Mouse (Mus musculus) heart, postnatal 25 days (tissue): ENCODE results near the gene Fam168a. TPM values are rescaled to one million over a fixed set of nuclear protein-coding genes. Genes with fewer than 3 reads are reported as not detected.

Experiments
- DNase-seq: peaks from one replicate; pipeline ENCODE4 v3.0.0; 2022; ENCODE audit warnings: low spot score
- intact Hi-C: fragments of 180-260 bp; cut with DNase I; formaldehyde crosslinking; loops from one replicate; pipeline ENCODE4 v1.15.1; 2025
- total RNA-seq, 2 experiments: library from RNA; stranded (reverse); gene quantifications; 2 replicates each; pipeline ENCODE4 v1.2.3; 2021

The Fam168a gene
- total RNA-seq, 2 experiments from 2014 or later: 39.2 to 44.9 TPM

DNA sequence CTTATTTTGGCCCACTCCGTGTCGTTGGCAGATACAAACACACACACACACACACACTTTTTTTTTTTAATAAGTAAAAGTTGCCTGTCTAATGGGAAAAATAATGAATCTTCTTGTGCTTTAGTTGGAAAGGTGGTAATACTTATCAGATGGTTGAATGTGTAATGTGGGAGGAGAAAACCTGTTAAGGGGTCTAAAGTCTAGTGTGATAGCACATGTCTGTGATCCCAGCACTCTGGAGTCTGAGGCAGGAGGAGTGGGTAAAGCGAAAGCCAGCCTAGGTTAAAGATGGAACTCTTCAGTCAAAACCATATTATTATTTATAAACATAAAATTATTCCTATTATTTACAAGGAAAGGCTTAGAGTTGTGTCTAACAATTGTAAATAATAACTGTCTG, 61.6 kb downstream of the Fam168a start:
- DNase-seq: no peak
- intact Hi-C loops: no loop called here

- DNase-seq: no peak
- intact Hi-C loops: no loop called here
These were observed 63.2 kb downstream of the Fam168a start for GRCm38 (mm10) chr7:100769534-100770083.

GRCm38 (mm10) chr7:100770669-100771341, 64.4 kb downstream of the Fam168a start:
- DNase-seq: no peak
- intact Hi-C loops: no loop called here

GRCm38 (mm10) chr7:100774189-100774588, 67.8 kb downstream of the Fam168a start:
- DNase-seq: no peak
- intact Hi-C loops: no loop called here

DNA sequence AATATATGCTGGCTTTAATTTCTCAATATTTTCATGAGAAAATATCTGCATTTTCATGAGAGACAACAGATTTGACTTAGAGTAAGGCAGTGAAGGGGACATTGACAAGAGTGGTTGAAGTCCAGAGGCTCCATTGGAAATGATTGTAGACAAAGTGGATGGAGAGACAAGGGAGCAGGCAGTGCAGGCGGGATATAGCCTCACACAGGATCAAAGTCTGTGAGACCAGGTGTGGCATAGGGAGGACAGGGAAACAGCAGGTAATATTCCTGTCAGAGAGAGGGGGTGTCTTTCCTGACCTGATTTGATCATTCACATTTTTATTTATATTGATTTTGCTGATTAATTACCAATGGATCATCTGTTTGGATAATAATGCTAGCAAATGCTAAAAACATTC, 69.4 kb downstream of the Fam168a start:
- no peak for DNase-seq
- intact Hi-C loops: no loop called here

- DNase-seq: no peak
- intact Hi-C loops: no loop called here
These were observed 73.8 kb downstream of the Fam168a start for GRCm38 (mm10) chr7:100780192-100780591.

DNA sequence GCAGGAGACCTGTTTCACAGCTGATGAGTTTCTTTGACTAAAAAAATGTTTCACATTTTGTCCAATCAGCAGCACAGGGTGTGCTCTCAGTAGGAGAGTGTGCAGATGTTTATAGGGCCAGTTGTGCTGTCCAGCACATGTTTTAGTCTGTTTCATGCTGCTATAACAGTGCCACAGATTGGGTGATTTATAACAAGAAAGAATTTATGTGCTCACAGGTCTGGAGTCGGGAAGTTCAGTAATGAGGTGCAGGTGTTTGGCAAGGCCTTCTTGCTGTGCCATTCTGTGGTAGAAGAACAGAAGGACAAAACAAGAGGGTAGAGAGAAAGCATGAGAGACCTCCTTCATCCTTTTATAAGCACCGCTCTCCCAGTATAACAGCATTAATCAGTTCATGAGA, 78.2 kb downstream of the Fam168a start:
- no peak for DNase-seq
- intact Hi-C loops: no loop called here

GRCm38 (mm10) chr7:100785426-100785825, 79.0 kb downstream of the Fam168a start:
- intact Hi-C loops: no loop called here
- no peak for DNase-seq

DNA sequence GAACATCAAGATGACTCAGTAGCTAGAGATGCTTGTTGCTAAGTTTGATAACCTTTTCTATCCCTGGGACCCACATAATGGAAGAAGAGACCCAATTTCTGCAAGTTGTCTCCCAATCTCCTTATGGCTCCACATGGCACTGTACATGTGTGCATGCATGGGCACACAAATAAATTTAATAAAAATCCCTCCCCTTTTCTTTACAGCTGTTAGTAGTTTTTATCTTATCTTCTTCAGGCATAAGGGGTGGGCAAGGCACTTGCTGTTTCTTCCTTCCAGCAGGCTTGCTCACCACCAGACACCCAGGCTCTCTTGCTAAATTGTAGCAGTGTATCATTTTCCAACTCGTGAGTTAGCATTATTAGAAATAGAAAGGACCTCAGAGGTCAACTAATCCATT, 79.6 kb downstream of the Fam168a start:
- intact Hi-C loops: no loop called here
- no peak for DNase-seq

DNA sequence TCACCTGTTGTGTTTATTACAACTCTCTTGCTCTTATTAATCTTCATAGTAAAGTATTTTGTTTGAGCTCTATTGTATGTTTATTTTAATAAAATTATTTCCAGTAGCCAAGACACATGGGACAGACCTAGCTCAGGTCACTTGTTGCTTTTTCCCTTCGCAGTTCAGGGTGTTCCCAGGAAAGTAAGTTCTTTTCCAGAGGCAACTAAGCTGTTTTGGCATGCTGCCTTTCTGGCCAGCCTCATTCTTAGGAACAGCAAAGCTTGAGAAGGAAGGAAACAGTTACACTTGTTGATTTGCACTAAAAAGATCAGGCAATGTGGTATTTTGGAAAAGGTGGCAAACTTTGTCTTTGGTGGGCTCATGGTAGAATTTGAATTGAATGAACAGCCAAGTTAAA, 81.9 kb downstream of the Fam168a start:
- intact Hi-C loops: no loop called here
- DNase-seq: peak; percentile 37

DNA sequence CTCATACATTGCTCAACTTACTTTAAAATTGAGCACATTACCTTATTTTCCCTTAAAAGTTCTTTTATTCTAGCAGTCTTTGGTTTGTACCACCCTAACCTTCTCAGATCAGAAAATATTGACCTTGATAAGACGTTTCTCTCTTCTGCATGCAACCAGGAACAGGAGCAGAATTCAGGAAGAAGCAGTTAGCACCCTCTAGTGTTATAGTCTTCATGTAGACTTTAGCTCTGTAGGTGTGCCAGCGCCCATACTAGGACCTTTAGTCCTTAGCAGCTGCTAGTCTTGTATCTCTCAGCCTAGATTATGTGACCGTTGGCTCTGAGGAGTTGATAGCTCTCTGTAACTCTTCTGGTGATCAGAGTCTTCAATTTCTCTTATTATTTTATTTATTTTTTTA, 92.4 kb downstream of the Fam168a start:
- intact Hi-C loops: loop anchor here (1.0 to 5.0 kb wide), 2 partner anchors 92 to 114 kb away; partner anchors contain the start of gene Fam168a
- no peak for DNase-seq

DNA sequence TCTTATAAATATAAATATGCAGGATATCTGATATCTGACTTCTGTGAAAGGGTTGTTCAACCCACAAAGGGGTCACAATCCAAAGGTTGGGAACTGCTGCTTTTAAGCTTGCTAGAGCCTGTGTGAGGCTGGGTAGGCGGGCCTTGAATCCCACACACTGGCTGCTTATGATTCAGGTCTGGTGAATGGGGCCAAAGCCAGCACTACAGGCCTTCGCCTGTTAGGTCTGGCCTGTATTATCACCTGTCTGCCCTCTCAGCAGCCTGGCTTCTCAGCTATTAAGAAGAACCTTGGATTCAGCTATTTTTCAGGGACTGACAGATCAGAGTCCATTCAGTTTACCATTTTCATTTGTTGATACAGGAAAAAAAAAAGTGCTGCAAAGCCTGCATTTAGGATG, 99.0 kb downstream of the Fam168a start:
- intact Hi-C loops: no loop called here
- no peak for DNase-seq

DNA sequence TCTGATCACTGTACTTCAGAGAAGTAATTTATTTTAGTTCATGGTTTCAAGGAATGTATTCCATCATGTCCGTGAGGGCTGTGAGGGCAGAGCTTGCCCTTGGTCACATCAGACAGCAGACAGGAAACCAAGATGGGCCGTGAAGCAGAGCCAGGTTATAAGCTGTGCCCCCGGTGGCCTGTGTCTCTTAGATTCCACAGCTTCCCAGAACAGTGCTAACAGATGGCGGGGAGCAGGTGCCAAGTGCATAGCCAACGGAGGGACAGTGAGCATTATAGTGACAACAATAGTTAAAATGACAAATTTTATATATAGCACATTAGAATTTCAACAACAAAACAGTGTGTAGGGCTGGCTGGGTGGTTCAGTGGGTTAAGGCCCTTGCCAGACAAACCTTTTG, 105.5 kb downstream of the Fam168a start:
- intact Hi-C loops: loop anchor here (10.0 kb wide), 1 partner anchor 287 kb away; no protein-coding TSS in a partner anchor
- DNase-seq: no peak

DNA sequence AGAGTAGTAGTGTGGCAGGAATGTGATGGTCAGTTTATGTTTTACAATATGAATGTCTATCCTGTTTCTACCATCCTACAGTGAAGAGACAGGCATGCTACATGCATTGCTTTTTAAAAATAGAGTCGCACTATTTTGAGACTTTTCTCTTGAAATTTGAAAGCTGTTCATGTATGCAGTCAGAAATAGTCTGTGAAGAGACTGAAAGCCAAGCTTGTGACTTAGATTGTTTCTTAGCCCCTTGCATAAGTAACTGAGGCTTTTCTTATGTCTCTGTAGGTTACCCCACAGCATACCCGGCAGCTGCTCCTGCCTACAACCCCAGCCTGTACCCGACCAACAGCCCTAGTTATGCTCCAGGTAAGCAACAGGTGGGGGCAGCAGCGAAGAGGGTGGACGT, 106.2 kb downstream of the Fam168a start:
- intact Hi-C loops: loop anchor here (10.0 kb wide), 1 partner anchor 288 kb away; no protein-coding TSS in a partner anchor
- no peak for DNase-seq

GRCm38 (mm10) chr7:100815900-100816570, 109.6 kb downstream of the Fam168a start:
- DNase-seq: no peak
- intact Hi-C loops: loop anchor here (5.0 to 10.0 kb wide), 2 partner anchors 129 to 291 kb away; no protein-coding TSS in a partner anchor

- intact Hi-C loops: loop anchor here (5.0 to 10.0 kb wide), 2 partner anchors 130 to 292 kb away; no protein-coding TSS in a partner anchor
- no peak for DNase-seq
These were observed 110.5 kb downstream of the Fam168a start for GRCm38 (mm10) chr7:100816759-100817441.

GRCm38 (mm10) chr7:100817442-100817760, 111.0 kb downstream of the Fam168a start:
- intact Hi-C loops: loop anchor here (5.0 to 10.0 kb wide), 2 partner anchors 130 to 293 kb away; no protein-coding TSS in a partner anchor

GRCm38 (mm10) chr7:100818401-100819064, 112.1 kb downstream of the Fam168a start:
- no peak for DNase-seq
- intact Hi-C loops: loop anchor here (5.0 to 10.0 kb wide), 2 partner anchors 131 to 294 kb away; no protein-coding TSS in a partner anchor

More at GRCm38 (mm10) chr7:100817442-100817760, 111.0 kb downstream of the Fam168a start:
- DNase-seq: no peak

GRCm38 (mm10) chr7:100824661-100825060, 118.2 kb downstream of the Fam168a start:
- DNase-seq: no peak
- intact Hi-C loops: no loop called here

DNA sequence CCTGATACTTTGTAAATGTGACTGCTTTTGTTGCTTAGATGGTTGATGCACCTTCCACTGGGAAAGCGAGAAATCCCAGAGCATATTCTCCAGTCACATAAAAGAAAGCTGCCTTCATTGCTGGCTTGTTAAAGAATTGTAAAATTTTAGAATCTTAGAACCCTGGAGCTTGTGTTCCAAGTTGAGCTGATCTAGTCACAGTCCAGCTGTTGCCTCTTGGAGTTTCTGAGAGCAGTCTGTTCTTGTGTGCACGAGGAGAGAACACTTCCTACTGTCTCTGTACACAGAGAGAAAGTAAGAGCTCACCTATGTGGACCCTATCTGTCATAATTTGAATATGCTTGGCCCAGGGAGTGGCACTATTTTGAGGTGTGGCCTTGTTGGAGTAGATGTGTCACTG, 122.1 kb downstream of the Fam168a start:
- no peak for DNase-seq
- intact Hi-C loops: no loop called here
